Mouse (Mus musculus) stomach, postnatal 0 days (tissue): ENCODE data around the gene Cdyl. TPM values are rescaled to one million over a fixed set of nuclear protein-coding genes. Genes with fewer than 3 reads are reported as not detected.

Experiments
- ATAC-seq: fragments of 200-750 bp; cut with Nextera tagmentation; 2 replicates; pipeline ENCODE4 v1.8.0; 2017; ENCODE audit not compliant: low FRiP score, low TSS enrichment
- DNase-seq: peaks from one replicate; pipeline ENCODE4 v3.0.0-alpha.2; 2016; ENCODE audit warnings: low spot score
- H3K27ac ChIP-seq: fragments of 300-500 bp; sonication (generic); replicated peaks from 2 replicates; pipeline ENCODE4 v1.5.1; 2014; ENCODE audit warnings: mild to moderate bottlenecking, control low read depth
- H3K27me3 ChIP-seq: fragments of 300-500 bp; sonication (generic); 2 replicates; pipeline ENCODE4 v1.6.1; 2014; ENCODE audit warnings: low read length; ENCODE audit not compliant: control insufficient read depth, insufficient read depth
- H3K36me3 ChIP-seq: fragments of 300-500 bp; sonication (generic); 2 replicates; pipeline ENCODE4 v1.6.1; 2014; ENCODE audit warnings: low read length, mixed read lengths; ENCODE audit not compliant: control insufficient read depth, insufficient read depth
- H3K4me1 ChIP-seq: fragments of 300-500 bp; sonication (generic); replicated peaks from 2 replicates; pipeline ENCODE4 v1.6.1; 2014; ENCODE audit warnings: antibody characterized with exemption; ENCODE audit not compliant: control insufficient read depth, insufficient read depth
- H3K4me2 ChIP-seq: fragments of 300-500 bp; sonication (generic); replicated peaks from 2 replicates; pipeline ENCODE4 v1.6.1; 2014; ENCODE audit warnings: low read depth, mild to moderate bottlenecking, control low read depth, moderate library complexity
- H3K4me3 ChIP-seq: fragments of 300-500 bp; sonication (generic); 2 replicates; pipeline ENCODE4 v1.5.1; 2014; ENCODE audit warnings: low read depth, low read length, control low read depth
- H3K9ac ChIP-seq: fragments of 300-500 bp; sonication (generic); 2 replicates; pipeline ENCODE4 v1.6.1; 2014; ENCODE audit warnings: mild to moderate bottlenecking, low read length, control low read depth, mixed read lengths
- H3K9me3 ChIP-seq: fragments of 300-500 bp; sonication (generic); 2 replicates; pipeline ENCODE4 v1.6.1; 2016; ENCODE audit warnings: low read length; ENCODE audit not compliant: control insufficient read depth
- CTCF ChIP-seq: IDR thresholded peaks from 2 replicates; pipeline ENCODE4 v1.5.1; 2016; ENCODE audit warnings: antibody characterized with exemption, low read depth, mild to moderate bottlenecking, moderate library complexity
- EP300 ChIP-seq: optimal IDR thresholded peaks from 2 replicates; pipeline ENCODE3; 2016; ENCODE audit warnings: antibody characterized with exemption
- WGBS: fragments of 180-500 bp; shearing (Covaris S2); extraction: QIAGEN DNeasy Blood & Tissue Kit; methylation state at CpG from one replicate; pipeline ENCODE4 v1.1.7; 2014; 5-methylcytosine and 5-hydroxymethylcytosine counted together
- polyA plus RNA-seq: library from polyadenylated mRNA; unstranded; fragments of >200 nt; fragmentation: Nextera tagmentation; extraction: Ambion mirVana; gene quantifications from 2 replicates; pipeline ENCODE4 v1.2.1, GENCODE M21; 2015

Cdyl gene
- polyA plus RNA-seq, 1 experiment from 2014 or later = 6.9 TPM

DNA sequence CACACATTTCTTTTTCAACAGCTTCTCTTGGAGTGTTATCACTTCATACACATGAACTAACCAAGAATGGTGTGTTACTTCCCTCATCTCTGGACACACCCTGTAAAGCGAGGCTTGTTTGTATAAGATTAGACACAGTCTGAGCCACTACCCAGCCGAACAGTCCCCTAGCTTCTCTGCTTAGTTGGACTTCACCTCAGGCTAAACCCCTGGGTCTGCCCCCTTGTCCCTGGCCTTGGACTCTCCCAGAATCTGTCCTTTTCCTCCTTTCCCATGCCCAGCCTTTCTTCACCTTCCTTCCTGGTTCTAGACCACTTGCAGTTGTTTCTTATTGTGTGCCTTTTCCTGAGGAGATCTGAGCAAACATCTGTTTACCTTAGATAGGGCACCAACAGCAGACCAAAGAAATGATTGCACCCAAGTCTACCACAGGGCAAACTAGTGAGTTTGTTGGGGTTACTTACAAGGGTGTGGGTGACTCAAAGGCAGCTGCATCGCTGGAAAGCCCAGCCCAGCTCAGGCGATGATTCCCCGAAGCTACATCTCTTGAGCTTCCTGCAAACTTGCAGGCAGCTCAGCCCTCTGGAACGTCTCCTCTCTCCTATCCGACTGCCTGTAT is 17.9 kb downstream of the Cdyl start:
- Histone ChIP-seq H3K27me3 (no peaks in the 10 kb centered on the region), H3K36me3 (no peaks in the 10 kb centered on the region), H3K9ac (no peak overlapping the region), H3K9me3 (no peaks in the 10 kb centered on the region), H3K4me2 (no peak overlapping the region), H3K27ac (no peak overlapping the region; the same call in 1 of the 2 replicates), H3K4me1 (no peaks in the 10 kb centered on the region), H3K4me3 (no peak overlapping the region)
- WGBS = 37% methylated on average over 7 of the region's 7 CpGs
- TF ChIP-seq CTCF (no peak), EP300 (no peak)
- peak; percentile 97 for ATAC-seq
- DNase-seq = peak; percentile 55

DNA sequence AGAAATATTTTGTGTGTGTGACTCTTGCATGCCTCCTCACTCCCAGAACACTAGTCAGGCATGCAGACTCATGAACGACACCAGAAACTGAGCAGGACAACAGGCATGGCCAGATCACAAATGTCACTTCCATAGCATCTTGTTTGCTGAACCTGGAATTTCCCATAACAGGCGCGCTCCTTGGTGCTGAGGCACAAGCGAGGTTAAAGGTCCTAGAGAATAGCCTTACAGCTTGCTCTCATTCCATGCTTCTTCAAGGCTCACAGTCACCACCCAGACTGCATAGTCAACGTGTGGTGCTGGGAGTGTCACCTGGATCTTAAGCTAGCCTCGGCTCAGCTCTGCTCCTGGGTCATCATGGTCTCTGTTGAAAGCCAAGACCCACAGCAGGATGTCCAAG is 19.1 kb downstream of the Cdyl start:
- Histone ChIP-seq H3K27ac (no peak overlapping the region), H3K4me3 (no peak overlapping the region), H3K36me3 (no peaks in the 10 kb centered on the region), H3K9me3 (no peaks in the 10 kb centered on the region), H3K9ac (no peak overlapping the region), H3K27me3 (no peaks in the 10 kb centered on the region), H3K4me1 (no peaks in the 10 kb centered on the region), H3K4me2 (no peak overlapping the region)
- 92% methylated on average over 6 of the region's 6 CpGs for WGBS
- DNase-seq (no peak), ATAC-seq (no peak)
- no peak for TF ChIP-seq EP300
- TF ChIP-seq CTCF = no peak

DNA sequence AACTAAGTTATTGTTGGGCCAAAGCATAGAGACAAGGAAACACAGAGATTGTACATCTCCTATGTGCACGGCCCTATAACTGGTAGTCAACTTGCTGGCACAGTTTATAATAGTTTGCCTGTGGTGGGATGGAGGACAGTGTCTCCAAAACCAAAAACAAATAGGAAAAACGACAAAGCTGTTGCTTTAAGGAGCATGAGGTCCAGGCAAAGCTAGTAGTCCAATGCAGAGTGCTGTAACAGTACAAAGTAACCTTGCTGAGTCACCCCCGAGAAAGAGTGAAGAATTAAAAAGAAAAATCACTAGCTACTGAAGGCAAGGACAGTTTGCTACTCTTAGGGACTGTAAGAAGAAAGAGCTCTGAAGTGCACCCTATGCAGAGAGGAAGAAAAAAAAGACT is 21.7 kb downstream of the Cdyl start:
- 78% methylated on average over 3 of the region's 3 CpGs for WGBS
- Histone ChIP-seq H3K27me3 (no peaks in the 10 kb centered on the region), H3K4me2 (no peak overlapping the region), H3K36me3 (no peaks in the 10 kb centered on the region), H3K27ac (no peak overlapping the region), H3K9ac (no peak overlapping the region), H3K4me1 (no peaks in the 10 kb centered on the region), H3K4me3 (no peak overlapping the region), H3K9me3 (no peaks in the 10 kb centered on the region)
- DNase-seq = no peak
- TF ChIP-seq CTCF = no peak
- no peak for ATAC-seq

- H3K27me3 ChIP-seq = no peaks in the 10 kb centered on the region
- 38% methylated on average over 8 of the region's 8 CpGs for WGBS
- peak; percentile 29; the same call in 1 of the 2 replicates for ATAC-seq
- H3K36me3 ChIP-seq = no peaks in the 10 kb centered on the region
- H3K4me1 ChIP-seq = no peaks in the 10 kb centered on the region
- H3K4me3 ChIP-seq = no peak overlapping the region
- no peak overlapping the region for H3K27ac ChIP-seq
- peak; percentile 16 for DNase-seq
- no peak for TF ChIP-seq EP300
- no peak for TF ChIP-seq CTCF
- no peak overlapping the region for H3K9ac ChIP-seq
- no peak overlapping the region for H3K4me2 ChIP-seq
- H3K9me3 ChIP-seq = no peaks in the 10 kb centered on the region
Observed at GRCm38 (mm10) chr13:35686273-35686672, 26.6 kb downstream of the Cdyl start.

DNA sequence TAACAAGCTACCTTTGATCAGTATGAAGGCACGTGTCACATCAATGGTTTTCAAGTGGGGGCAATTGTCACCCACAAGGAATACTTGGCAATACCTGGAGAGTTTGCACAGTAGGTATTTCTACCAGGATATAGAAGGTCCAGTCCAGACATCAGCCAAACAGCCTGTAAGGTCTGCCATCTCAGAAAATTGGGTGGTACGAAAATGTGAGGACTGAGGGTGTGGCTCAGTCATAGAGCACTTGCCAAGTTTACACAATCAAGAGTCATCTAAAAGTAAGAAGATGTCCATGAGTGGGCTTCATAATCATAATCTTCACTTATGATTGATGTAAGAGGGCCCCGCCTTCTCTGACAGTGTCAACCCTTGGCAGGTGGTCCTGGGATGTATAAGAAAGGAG is 29.9 kb downstream of the Cdyl start:
- Histone ChIP-seq H3K4me2 (no peak overlapping the region), H3K4me1 (no peaks in the 10 kb centered on the region), H3K9me3 (no peaks in the 10 kb centered on the region), H3K27ac (no peak overlapping the region), H3K9ac (no peak overlapping the region), H3K36me3 (no peaks in the 10 kb centered on the region), H3K4me3 (no peak overlapping the region), H3K27me3 (no peaks in the 10 kb centered on the region)
- 81% methylated on average over 3 of the region's 3 CpGs for WGBS
- DNase-seq = no peak
- ATAC-seq = no peak
- TF ChIP-seq EP300 (no peak), CTCF (no peak)

GRCm38 (mm10) chr13:35717658-35718057 is 58.0 kb downstream of the Cdyl start:
- Histone ChIP-seq H3K4me1 (no peaks in the 10 kb centered on the region), H3K9ac (no peak overlapping the region), H3K27ac (no peak overlapping the region), H3K4me2 (no peak overlapping the region), H3K9me3 (no peaks in the 10 kb centered on the region), H3K36me3 (no peaks in the 10 kb centered on the region), H3K27me3 (no peaks in the 10 kb centered on the region), H3K4me3 (no peak overlapping the region)
- ATAC-seq = no peak
- DNase-seq = no peak
- whole genome bisulfite sequencing = 70% methylated on average over 4 of the region's 4 CpGs
- TF ChIP-seq EP300 (no peak), CTCF (no peak)
